Mouse (Mus musculus) bone marrow, adult 2 months (tissue): ENCODE measurements around the gene Coa5.

ENCODE experiments used
- CTCF ChIP-seq: fragments of 200-500 bp; IDR thresholded peaks from 2 replicates; pipeline ENCODE4 v1.5.1; 2011; ENCODE audit warnings: low read length, control low read depth; ENCODE audit not compliant: control insufficient read depth, insufficient read depth
- POLR2A ChIP-seq: fragments of 200-500 bp; IDR thresholded peaks from 2 replicates; pipeline ENCODE4 v1.6.1; 2011; ENCODE audit warnings: low read depth, mild to moderate bottlenecking, control low read depth, low read length, borderline replicate concordance; ENCODE audit not compliant: control insufficient read depth

- TF ChIP-seq CTCF (no peak), POLR2A (no peak)
Measured at GRCm38 (mm10) chr1:37475312-37475711, 45.4 kb upstream of the Coa5 start.
